Mouse (Mus musculus) ovary, adult 18-20 months (tissue): ENCODE results near the gene Zfp704.

Experiments used
- DNase-seq: peaks from one replicate; pipeline ENCODE4 v3.0.0; 2022; ENCODE audit warnings: low spot score, mixed read lengths

The Zfp704 gene

DNA sequence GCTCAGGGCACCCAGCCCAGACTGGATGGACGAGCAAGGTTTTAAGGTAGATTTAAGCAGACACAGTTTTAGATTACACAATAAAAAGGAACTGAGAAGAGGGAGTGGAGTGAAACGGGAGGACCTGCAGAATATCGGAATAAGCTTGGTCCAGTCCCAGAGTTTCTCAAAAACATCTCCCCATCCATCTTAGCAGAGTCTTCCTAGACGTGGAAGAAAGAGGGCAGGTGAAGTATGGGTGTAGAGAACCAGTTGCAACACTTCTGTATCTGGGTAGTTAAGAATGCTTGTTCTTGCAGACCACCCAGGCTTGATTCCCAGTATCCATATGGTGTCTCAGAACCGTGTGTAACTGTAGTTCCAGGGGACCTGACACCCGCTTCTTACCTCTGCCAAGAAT is 149.6 kb downstream of the Zfp704 start:
- DNase-seq, result no peak

DNA sequence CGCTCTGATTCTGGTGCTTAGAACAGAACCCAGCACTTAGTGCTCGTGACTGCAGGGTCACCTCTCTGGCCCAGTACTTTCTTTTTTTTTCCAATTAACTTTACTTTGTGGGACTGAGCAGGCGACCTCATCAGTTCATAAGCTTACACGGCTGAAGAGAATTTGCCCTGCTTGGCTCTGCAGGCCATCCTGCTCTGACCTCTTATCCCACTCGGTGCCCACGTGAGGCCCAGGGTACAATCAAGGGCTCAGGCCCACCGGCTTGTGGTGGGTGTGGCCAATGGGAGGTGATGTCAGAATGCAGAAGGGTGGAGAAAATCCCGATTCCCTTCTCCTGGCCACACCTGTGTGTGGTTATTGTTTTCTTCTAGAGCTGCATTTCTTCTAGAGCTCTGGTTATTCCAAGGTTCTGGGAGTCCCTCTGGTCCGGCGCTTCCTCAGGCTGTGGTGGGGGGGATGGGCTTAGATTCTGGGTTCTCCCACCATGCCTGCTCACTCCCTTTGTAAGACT is 153.4 kb downstream of the Zfp704 start:
- DNase-seq, result no peak

GRCm38 (mm10) chr3:9455351-9455750 is 154.5 kb downstream of the Zfp704 start:
- DNase-seq, result no peak

DNA sequence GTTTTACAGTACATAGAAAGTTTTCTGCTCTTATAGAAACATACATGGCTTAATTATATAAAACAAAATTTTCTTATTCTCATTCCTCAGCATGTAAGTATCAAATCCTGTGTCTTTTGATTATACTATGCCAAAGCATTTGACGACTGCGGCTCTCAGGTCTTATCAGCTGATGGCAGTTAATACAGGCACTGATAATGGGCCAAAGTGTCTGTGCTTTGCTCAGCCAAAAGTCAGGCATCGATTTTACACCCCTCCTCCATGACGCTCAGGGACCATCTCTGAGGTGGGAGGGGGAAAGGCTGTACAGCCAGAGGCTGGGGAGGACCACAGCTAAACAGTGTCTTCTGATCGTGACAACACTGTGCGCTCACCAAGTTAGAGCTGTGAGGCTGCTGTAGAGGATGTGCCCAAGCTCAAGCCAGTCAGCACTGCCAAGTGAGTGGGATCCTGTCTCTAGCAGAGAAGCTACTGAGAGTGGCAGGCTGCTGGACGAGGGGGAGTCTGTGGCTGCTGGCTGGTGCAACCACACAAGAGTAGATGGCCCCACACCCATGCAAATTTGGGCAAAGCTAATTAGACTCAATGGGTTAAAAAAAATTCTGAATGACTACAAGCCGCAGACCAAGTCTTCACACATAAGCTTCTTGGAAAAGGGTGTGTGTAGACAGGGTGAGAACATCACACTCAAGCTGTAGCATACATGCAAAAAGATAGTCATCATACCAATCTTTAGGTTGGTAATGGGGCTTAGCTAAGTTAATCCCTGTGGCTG is 155.1 kb downstream of the Zfp704 start:
- no peak for DNase-seq

- DNase-seq, result no peak
Measured at GRCm38 (mm10) chr3:9450521-9450920, 159.4 kb downstream of the Zfp704 start.

DNA sequence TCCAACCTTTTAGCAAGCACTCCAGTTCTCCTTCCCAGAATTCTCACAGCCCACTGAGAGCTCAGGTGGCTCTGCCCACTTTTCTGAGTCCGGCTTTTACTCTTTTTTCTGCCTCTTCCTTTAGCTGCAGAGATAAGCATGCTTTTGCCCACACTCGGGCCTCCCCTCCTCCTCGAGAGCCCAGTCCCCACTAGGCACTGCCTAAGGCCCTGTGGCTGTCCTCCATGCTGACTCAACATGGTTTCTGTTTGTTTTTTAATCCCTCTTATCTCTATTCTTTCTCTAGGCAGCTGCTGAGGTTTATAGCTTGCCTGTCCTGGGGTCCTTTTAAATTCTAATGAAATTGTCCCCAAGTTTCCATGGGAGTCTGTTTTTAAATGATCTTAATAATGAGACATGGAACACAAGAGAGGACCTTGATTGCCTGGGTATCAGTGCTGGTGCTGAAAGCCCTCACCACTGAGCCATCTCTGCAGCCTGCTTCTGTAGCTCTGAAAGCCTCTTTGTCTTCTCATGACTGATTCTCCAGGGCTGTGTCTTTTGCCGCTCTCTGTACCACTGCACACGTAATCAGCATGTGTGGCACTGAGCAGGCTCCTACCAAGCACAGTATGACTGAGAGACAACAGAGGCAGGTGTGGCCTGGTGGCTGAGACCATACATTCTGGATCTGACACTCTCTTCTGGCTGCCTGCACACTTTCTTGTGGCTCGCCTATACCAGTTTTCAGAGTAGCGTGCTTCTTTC is 160.5 kb downstream of the Zfp704 start:
- DNase-seq, result no peak

DNA sequence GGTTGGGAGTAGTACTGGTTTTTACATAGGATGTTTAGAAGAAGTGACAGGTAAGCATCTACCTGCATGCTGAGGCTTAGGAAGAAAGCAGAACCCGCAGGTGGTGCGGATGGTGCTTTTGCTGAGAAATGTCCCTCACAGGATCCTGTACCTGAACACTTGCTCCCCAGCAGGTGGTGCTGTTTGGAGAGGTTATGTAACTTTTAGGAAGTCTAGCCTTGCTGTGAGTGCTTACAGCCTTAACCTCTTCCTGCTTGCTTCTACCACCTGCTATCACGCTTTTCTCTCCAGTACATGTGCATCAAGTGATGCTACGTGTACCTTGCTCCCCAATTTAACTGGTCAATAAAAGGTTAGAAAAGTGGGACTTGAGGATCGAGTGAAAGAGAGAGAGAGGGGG is 161.3 kb downstream of the Zfp704 start:
- no peak for DNase-seq

DNA sequence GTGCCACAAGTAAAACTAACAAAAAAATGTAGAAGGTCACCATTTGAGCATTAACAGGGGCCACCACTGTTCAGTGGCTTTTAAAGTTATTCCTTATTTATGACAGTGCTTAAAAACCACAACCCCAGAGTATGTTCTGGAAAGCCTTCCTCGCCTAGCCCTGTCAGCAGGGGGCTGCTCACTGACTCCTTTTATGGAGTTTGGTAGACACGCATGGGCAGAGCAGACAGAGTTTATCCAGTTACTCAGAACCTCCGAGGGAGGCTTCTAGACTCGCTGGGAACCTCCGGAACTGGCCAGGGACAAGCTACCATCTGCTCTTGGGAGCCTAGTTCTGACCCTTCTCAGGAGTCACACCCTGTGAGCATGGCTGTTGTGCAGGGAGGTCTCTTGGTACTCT is 165.3 kb downstream of the Zfp704 start:
- no peak for DNase-seq

DNA sequence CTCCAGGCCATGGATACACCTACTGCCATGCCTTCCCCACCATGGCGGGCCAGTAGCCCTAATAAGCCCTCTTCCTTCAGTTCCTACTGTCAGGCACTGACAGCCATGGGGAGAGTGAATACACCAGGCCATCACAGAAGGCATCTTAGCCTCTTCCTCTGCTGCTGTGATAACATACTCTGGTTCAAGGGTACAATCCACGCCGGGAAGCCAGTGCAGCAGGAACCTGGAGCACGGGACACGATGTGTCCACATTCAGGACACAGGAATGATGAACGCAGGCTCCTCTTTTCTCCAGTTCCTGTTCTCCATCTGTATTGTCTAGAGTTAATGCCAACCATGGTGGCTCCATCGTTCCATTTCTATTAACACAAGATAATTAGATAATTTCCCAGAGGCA is 165.9 kb downstream of the Zfp704 start:
- no peak for DNase-seq

DNA sequence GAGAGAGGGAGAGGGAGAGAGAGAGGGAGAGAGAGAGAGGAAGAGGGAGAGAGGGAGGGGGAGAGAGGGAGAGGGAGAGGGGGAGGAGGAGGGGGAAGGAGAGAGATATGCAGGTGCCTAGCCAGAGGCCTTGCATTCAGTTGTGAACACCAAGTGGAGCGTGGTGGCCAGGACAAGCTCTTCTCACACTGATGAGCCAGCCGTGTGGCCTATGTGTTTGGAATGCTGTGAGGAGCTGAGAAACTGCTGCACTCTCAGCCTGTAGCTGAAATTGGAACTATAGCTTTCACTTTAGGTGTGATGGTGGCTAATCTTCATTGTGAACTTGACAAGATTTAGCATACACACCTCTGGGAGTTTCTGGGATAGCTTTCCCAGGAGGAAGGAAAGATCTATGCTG is 166.4 kb downstream of the Zfp704 start:
- no peak for DNase-seq

DNA sequence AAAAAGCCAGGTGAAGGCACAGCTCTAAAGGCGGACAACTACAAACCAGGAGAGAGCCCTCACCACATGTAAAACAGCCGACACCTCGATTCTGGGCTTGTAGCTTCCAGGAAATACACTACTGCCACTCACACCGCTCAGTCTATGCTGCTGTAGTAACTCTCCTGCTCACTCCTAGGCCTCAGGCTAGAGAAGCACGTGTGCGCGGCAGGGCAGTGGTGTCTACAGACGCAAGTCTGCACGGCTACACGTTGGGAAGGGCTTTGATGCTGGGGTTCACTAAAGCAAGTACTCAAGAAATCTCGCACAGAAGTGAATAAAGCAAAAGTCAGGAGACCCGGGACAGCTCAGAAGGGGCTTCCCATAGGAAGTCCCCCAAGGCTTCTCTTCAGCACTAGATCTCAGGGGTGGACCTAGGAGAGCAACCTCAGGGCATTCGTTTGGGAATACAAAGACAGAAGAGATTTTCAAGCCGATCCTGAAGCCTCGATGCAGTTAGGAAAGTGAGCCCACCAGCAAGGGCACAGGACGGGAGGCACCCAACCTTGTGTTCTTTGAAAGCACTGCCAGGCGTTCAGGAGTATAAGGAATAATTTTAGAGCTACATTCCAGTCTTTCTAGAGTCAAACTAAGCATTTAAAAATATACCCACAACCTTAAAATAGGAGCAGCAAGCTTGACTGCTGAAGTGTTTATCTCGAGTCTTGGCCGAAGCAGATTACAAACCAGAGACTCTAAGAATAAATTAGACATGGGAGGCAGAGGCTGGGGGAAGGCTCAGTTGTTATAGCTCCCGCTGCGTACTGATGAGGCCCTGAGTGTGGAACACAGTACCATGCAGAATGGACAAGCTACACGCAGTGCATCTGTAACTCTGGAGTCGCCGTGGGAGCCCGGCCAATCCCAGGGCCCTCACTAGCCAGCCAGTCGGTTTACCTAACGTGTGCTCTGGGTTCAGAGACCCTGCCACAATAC is 168.0 kb downstream of the Zfp704 start:
- DNase-seq, result no peak

DNA sequence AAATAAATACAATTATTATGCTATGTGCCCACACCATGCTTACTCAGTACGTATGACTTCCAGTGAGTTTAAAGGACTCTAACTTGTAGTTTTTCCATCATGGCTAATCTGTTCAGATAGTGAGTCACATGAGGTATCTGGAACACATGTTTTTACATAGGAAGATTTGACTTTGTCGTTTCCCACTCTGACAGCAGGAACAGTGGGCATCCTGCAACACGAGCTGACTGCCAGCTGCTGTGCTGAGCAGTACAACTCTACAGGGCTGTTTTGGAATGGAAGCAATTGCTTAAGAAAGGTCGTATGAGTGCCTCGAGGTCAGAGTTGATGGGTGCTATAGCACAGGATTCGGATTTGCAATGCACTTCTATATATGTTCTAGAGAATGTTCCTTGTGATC is 169.4 kb downstream of the Zfp704 start:
- no peak for DNase-seq

- no peak for DNase-seq
Measured at GRCm38 (mm10) chr3:9439619-9440286, 170.1 kb downstream of the Zfp704 start.

GRCm38 (mm10) chr3:9436256-9436655 is 173.6 kb downstream of the Zfp704 start:
- DNase-seq, result no peak

- no peak for DNase-seq
Measured at GRCm38 (mm10) chr3:9434394-9435175, 175.3 kb downstream of the Zfp704 start.

GRCm38 (mm10) chr3:9432796-9433526 is 176.9 kb downstream of the Zfp704 start:
- DNase-seq, result no peak

- no peak for DNase-seq
Measured at GRCm38 (mm10) chr3:9432226-9432625, 177.7 kb downstream of the Zfp704 start.

- DNase-seq, result no peak
Measured at GRCm38 (mm10) chr3:9429946-9430345, 179.9 kb downstream of the Zfp704 start.

- DNase-seq, result no peak
Measured at GRCm38 (mm10) chr3:9427826-9428225, 182.1 kb downstream of the Zfp704 start.

DNA sequence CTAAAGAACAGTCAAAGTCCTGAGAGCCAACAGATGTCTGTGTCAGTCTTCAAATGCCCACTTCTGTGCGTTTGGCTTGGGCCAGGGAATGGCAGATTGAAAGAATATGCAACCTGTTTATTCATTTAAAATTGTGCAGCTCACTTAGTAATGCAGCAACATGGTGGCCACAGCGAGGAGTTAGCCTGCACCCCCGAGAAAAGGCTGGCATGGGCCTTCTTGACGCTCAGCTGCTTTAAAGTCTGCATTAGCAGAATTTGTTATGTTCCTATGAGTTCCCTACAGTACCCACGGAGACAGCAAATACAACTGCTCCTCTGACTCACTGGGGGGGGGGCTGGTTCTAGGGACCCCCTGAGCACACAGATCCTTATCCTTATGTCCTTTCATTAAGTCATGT is 184.2 kb downstream of the Zfp704 start:
- no peak for DNase-seq
